Mouse (Mus musculus) small intestine, adult 2 months (tissue): ENCODE results near the gene Zdhhc12.

Source experiments
- CTCF ChIP-seq: fragments of 200-500 bp; IDR thresholded peaks from 2 replicates; pipeline ENCODE4 v1.5.1; 2012; ENCODE audit warnings: low read depth, mild to moderate bottlenecking, control low read depth, inconsistent platforms, low read length, moderate library complexity, mixed read lengths; ENCODE audit not compliant: insufficient replicate concordance, insufficient read length; ENCODE audit errors: extremely low read depth
- POLR2A ChIP-seq: fragments of 200-500 bp; IDR thresholded peaks from 2 replicates; pipeline ENCODE4 v1.6.1; 2012; ENCODE audit warnings: low read depth, mild to moderate bottlenecking, control low read depth, inconsistent platforms, low read length, moderate library complexity

DNA sequence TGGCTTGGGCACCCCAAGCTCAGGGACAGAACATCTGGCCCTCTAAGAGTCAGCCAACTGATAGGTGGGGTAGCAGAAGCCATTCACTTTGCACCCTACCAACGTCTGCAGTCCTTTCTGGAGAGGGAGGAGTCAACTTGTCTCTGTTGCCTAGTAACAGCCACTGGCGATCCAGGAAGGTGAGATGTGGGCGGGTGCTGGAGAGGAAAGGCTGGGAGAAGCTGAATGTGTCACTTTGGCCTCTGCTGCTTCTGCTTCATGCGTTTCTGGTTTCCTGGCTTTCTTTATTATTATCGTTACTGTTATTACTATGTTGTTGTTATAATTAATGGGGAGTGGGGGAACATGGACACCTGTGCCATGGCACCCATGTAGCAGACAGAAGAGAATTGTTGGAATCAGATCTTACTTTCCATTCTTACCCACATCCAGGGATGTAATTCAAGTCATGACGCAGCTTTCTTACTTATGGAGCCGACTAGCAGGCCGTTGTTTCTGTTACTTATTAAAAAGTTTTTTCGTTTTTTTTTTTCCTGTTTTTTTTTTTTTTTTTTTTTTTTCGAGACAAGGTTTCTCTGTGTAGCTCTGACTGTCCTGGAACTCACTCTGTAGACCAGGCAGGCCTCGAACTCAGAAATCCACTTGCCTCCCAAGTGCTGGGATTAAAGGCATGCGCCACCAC is 36.1 kb downstream of the Zdhhc12 start, which contains the start of gene Set:
- TF ChIP-seq POLR2A (no peak), CTCF (no peak)
